Mouse (Mus musculus): ENCODE results near the gene Ngfr.
A peak's percentile ranks its signal among the peaks of the same experiment; 100 is the strongest.

The Ngfr gene

DNA sequence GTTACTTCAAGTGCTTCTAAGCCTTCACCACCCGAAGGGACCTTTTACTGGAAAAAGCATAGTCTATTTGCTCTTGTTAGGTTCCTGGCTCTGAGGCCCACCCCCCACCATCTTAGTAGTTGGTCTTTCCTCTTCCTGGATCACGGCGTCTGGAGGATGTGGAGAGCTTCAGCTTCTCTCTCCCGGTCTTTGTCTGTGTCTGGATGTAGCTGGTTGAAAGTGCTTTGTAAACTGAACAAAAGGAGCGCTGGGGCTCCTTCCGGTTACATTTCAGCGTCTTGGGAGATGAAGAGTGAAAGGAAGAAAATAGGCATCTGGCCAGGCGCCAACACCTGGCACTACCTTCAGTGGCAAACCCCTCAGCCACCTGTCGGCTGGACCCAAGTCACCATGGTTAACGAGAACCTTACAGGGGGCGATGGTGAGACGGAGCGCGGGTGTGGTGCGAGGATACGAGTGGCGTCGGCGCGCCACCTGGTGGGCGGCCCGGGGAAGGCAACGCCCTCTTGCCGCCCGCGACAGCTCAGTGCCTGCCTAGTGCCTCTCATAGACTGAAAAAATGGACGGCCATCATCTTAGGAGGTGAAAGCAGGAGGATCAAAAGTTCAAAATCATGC lies 67.0 kb downstream of the Ngfr start:
- peak; percentile 94 for DNase-seq (ENCODE audit: low spot score)

DNA sequence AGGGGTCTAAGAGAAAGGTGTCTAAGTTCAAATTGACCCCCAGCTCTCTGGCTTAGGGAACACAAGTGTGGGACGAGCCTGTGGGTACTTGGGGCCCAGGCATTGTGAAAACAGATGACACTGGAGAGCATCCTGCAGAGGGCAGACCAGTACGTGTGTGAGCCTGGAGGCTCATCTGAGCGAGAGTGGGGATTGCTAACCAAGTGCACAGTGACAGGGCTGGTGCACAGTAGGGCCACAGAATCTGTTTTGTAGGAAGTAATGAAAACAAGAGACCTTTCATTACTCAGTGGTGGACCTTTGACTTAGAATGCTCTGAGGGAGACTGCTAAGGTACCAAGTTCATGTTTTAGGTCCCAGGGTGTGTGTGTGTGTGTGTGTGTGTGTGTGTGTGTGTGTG lies 67.5 kb downstream of the Ngfr start:
- DNase-seq (ENCODE audit: low spot score) = no peak

DNA sequence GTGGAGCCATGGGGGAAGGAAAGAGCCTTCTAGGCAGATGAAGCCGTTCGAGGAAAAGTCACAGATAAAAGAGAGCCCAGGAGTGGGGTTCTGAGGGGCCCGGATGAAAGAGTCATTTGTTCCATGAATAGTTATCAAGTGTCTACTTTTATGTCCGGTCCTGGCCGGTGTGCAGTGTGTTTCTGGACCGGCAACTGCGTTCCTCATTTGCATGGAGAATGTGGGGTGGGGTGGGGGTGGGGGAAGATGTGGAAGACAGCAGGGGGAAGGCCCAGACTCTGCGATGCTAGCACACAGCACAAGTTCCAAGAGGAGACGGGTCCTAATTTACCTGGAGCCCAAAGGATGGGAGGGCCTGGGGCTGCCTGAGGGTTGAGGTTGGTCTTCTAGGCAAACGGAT lies 68.2 kb downstream of the Ngfr start:
- DNase-seq (ENCODE audit: low spot score) = no peak
